Mouse (Mus musculus) CH12.LX (cell line): Measurements from ENCODE around the gene Haus4.

Source experiments
- BHLHE40 ChIP-seq: IDR thresholded peaks from 2 replicates; pipeline ENCODE4 v1.6.1; 2011; ENCODE audit warnings: mild to moderate bottlenecking, low read depth, low read length, improper control_type of control experiment
- CTCF ChIP-seq, 2 experiments: IDR thresholded peaks in 1 of 2; conservative IDR thresholded peaks in 1 of 2; 2 replicates each; pipeline ENCODE4 v1.5.1; 2011 to 2012; ENCODE audit warnings: low read depth in 2 of 2, low read length in 2 of 2, improper control_type of control experiment in 1 of 2, inconsistent platforms in 1 of 2, mild to moderate bottlenecking in 1 of 2, moderate library complexity in 1 of 2
- E2F4 ChIP-seq: IDR thresholded peaks from 2 replicates; pipeline ENCODE4 v1.6.1; 2011; ENCODE audit warnings: low read depth, low read length, improper control_type of control experiment; ENCODE audit not compliant: insufficient replicate concordance
- EP300 ChIP-seq: IDR thresholded peaks from 2 replicates; pipeline ENCODE4 v1.6.1; 2011; ENCODE audit warnings: low read length, improper control_type of control experiment
- GABPA ChIP-seq: IDR thresholded peaks from 2 replicates; pipeline ENCODE4 v1.6.1; 2012; ENCODE audit warnings: low read depth, low read length, improper control_type of control experiment, inconsistent platforms; ENCODE audit not compliant: insufficient replicate concordance
- HCFC1 ChIP-seq: IDR thresholded peaks from 2 replicates; pipeline ENCODE4 v1.6.1; 2012; ENCODE audit warnings: low read depth, mild to moderate bottlenecking, inconsistent platforms, low read length, improper control_type of control experiment
- KAT2A ChIP-seq: IDR thresholded peaks from 2 replicates; pipeline ENCODE4 v1.6.1; 2012; ENCODE audit warnings: low read length, improper control_type of control experiment, inconsistent platforms; ENCODE audit not compliant: insufficient replicate concordance
- MXI1 ChIP-seq: IDR thresholded peaks from 2 replicates; pipeline ENCODE4 v1.6.1; 2011; ENCODE audit warnings: mild to moderate bottlenecking, low read depth, low read length, improper control_type of control experiment
- NELFE ChIP-seq: IDR thresholded peaks from 2 replicates; pipeline ENCODE4 v1.6.1; 2011; ENCODE audit warnings: low read depth, low read length, improper control_type of control experiment
- POLR2A ChIP-seq: IDR thresholded peaks from 2 replicates; pipeline ENCODE4 v1.6.1; 2011; ENCODE audit warnings: low read depth, mild to moderate bottlenecking, improper control_type of control experiment, low read length
- USF1 ChIP-seq: IDR thresholded peaks from 2 replicates; pipeline ENCODE4 v1.6.1; 2014; ENCODE audit warnings: low read depth, mild to moderate bottlenecking, inconsistent platforms, low read length, improper control_type of control experiment

DNA sequence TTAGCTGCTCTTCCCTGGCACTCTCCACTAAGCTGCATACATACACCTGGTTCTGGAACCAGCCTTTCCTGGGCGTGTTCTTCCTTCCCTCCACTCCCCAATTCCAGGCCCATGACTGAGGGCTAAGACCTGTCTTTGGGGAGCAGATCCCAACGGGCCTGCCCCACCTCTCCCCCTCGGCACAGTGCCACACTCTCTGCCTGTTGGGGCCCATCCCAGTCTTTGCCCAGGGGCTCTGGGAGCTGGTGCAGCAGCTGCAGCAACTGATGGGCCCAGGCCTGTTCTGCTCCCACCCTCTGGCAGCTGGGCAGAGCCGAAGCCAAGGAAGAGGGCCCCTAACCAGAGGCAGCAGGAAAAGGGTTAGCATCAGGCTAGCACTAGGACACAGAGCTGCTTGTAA is 19.8 kb upstream of the Haus4 start:
- TF ChIP-seq CTCF (conservative IDR thresholded peaks at IDR 0.05 in 1 of 2, IDR thresholded peaks at IDR 0.05 in 1 of 2; ENCODE audit: low read depth in 2 of 2, low read length in 2 of 2) (no peak), KAT2A (no peak), MXI1 (no peak), EP300 (no peak), POLR2A (no peak), GABPA (no peak), E2F4 (no peak), NELFE (no peak), BHLHE40 (no peak), USF1 (no peak), HCFC1 (no peak)
